In the genomic region with DNA sequence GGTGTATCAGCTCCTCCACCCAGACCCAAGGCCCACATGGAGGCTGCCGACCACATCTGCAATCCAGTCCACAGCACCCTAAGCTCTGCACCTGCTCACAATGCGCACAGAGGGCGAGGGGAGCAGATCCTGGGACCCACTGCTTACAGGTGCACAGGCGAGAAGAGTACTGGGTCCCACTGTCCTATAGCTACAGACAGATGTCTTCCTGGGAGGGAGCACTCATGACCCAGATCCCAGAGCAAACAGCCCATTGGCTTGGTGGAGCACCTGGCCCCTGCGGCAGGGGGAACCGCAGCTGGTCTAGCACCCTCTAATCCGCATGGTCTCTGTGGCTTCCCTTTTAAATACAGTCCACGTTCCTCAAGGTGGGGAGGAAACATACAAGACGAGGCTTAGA, we compare ENCODE assay signal across 17 mouse cellular contexts. TPM values are rescaled to one million over a fixed set of nuclear protein-coding genes. Genes with fewer than 3 reads are reported as not detected.
DNase-seq lines count a peak whose midpoint lies in the region; ATAC-seq and TF ChIP-seq lines count a peak whose summit lies in the region.
"Had no signal": no experiment of that assay in that cellular context is flagged by ENCODE, and none has a peak within 500 bp of the region (broad histone marks: within the 10 kb centered on the region; RNA-seq: fewer than 3 reads in every experiment).

No protein-coding gene starts in this region.

- 76% methylated on average over 9 of the region's 9 CpGs for WGBS in heart, embryonic 16.5 days
- WGBS in thymus, adult 2 months, result 22% methylated on average over 9 of the region's 9 CpGs
- 82% methylated on average over 9 of the region's 9 CpGs for WGBS in hindbrain, embryonic 11.5 days
- WGBS in liver, postnatal 0 days (ENCODE audit: insufficient replicate concordance), result 75% methylated on average over 9 of the region's 9 CpGs

- DNase-seq in gastrocnemius, adult 2 months, result no peak
- no peak for DNase-seq in gastrocnemius, postnatal 10 days
- DNase-seq in heart, adult 8-10 months (ENCODE audit: low spot score), result no peak
- peak; percentile 66 for DNase-seq in thymus, adult 2 months
- DNase-seq in hindbrain, embryonic 11.5 days (ENCODE audit: low spot score), result no peak
- no peak for DNase-seq in liver, postnatal 0 days
- DNase-seq: adrenal gland, postnatal 10 days; B cell, adult 2 months; cerebellum, adult 2 months; kidney, adult 2 months; kidney, postnatal 14 days had no signal

- intact Hi-C loops in gastrocnemius, adult 2 months (cut with DNase I), result loop anchor here (2.0 kb wide), 1 partner anchor 21 kb away; the partner anchor contains the start of gene Tmem184b

- no peak for ATAC-seq in heart, embryonic 16.5 days (replicated peaks; ENCODE audit: extremely low read depth, insufficient read depth, low FRiP score)
- no peak for ATAC-seq in hindbrain, embryonic 11.5 days (ENCODE audit: low FRiP score)
- no peak for ATAC-seq in liver, postnatal 0 days
- ATAC-seq: midbrain, embryonic 15.5 days had no signal

- peaks cover 9% of the 10 kb centered on the region for H3K36me3 ChIP-seq in heart, embryonic 16.5 days (ENCODE audit: control insufficient read depth, insufficient read depth)
- peaks cover 3% of the 10 kb centered on the region for H3K36me3 ChIP-seq in thymus, adult 2 months (ENCODE audit: control insufficient read depth, insufficient read depth, low read length)
- H3K36me3 ChIP-seq in hindbrain, embryonic 11.5 days (ENCODE audit: control insufficient read depth, insufficient read depth, low read length), result no peaks in the 10 kb centered on the region
- H3K36me3 ChIP-seq in liver, postnatal 0 days (replicated peaks; ENCODE audit: insufficient read depth, low read length), result peaks cover 15% of the 10 kb centered on the region

- H3K4me2 ChIP-seq in heart, embryonic 16.5 days (ENCODE audit: low read depth, low read length), result peak overlapping the region; percentile 49
- no peak overlapping the region for H3K4me2 ChIP-seq in hindbrain, embryonic 11.5 days (replicated peaks; ENCODE audit: low read depth, low read length)
- H3K4me2 ChIP-seq in liver, postnatal 0 days (ENCODE audit: low read depth, low read length), result no peak overlapping the region
- H3K4me2 ChIP-seq: embryonic facial prominence, embryonic 13.5 days; liver, embryonic 11.5 days; midbrain, embryonic 15.5 days had no signal

- H3K4me3 ChIP-seq in gastrocnemius, adult 2 months, result peak overlapping the region; percentile 70
- no peak overlapping the region for H3K4me3 ChIP-seq in heart, embryonic 16.5 days (ENCODE audit: low read length)
- no peak overlapping the region for H3K4me3 ChIP-seq in brown adipose tissue, adult 24 weeks (ENCODE audit: insufficient read depth, low read depth, low read length)
- no peak overlapping the region for H3K4me3 ChIP-seq in thymus, adult 2 months (ENCODE audit: control insufficient read depth, insufficient read depth, low read length)
- H3K4me3 ChIP-seq in hindbrain, embryonic 11.5 days (ENCODE audit: low read depth, low read length), result no peak overlapping the region
- H3K4me3 ChIP-seq in liver, postnatal 0 days (ENCODE audit: low read depth, low read length), result no peak overlapping the region
- H3K4me3 ChIP-seq: embryonic facial prominence, embryonic 13.5 days; hindbrain, embryonic 10.5 days; midbrain, embryonic 15.5 days had no signal

- peaks cover 45% of the 10 kb centered on the region for H3K4me1 ChIP-seq in heart, embryonic 16.5 days (ENCODE audit: control insufficient read depth, insufficient read depth, low read length)
- H3K4me1 ChIP-seq in brown adipose tissue, adult 24 weeks (ENCODE audit: control insufficient read depth, insufficient read depth, insufficient read length, low read length), result peaks cover 53% of the 10 kb centered on the region
- peaks cover 35% of the 10 kb centered on the region for H3K4me1 ChIP-seq in thymus, adult 2 months (replicated peaks; ENCODE audit: control insufficient read depth, insufficient read depth, low read length)
- no peaks in the 10 kb centered on the region; the same call in 1 of the 2 replicates for H3K4me1 ChIP-seq in hindbrain, embryonic 11.5 days (replicated peaks; ENCODE audit: control insufficient read depth, insufficient read depth, low read length)
- H3K4me1 ChIP-seq in liver, postnatal 0 days (ENCODE audit: insufficient read depth), result no peaks in the 10 kb centered on the region

- TF ChIP-seq POLR2A in thymus, adult 2 months (IDR thresholded peaks at IDR 0.05; ENCODE audit: control insufficient read depth, extremely low read depth, insufficient read depth, low read length, poor library complexity), result no peak

- no peak for TF ChIP-seq EP300 in liver, postnatal 0 days (IDR thresholded peaks at IDR 0.05; ENCODE audit: low read depth)

- H3K27me3 ChIP-seq in heart, embryonic 16.5 days (ENCODE audit: control insufficient read depth, insufficient read depth, low read length), result no peaks in the 10 kb centered on the region
- no peaks in the 10 kb centered on the region for H3K27me3 ChIP-seq in thymus, adult 2 months (ENCODE audit: control insufficient read depth, insufficient read depth, low read length)
- no peaks in the 10 kb centered on the region for H3K27me3 ChIP-seq in hindbrain, embryonic 11.5 days (ENCODE audit: control insufficient read depth, insufficient read depth, low read length)
- no peaks in the 10 kb centered on the region for H3K27me3 ChIP-seq in liver, postnatal 0 days (ENCODE audit: insufficient read depth, low read length)
- H3K27me3 ChIP-seq: embryonic facial prominence, embryonic 13.5 days; midbrain, embryonic 15.5 days had no signal

- no peak for TF ChIP-seq CTCF in gastrocnemius, adult 2 months (IDR thresholded peaks at IDR 0.05)
- TF ChIP-seq CTCF in thymus, adult 2 months (IDR thresholded peaks at IDR 0.05; ENCODE audit: borderline replicate concordance, control insufficient read depth, extremely low read depth, insufficient read depth, low read length, poor library complexity), result no peak
- TF ChIP-seq CTCF in liver, postnatal 0 days (IDR thresholded peaks at IDR 0.05; ENCODE audit: low read depth), result no peak

- H3K9ac ChIP-seq in heart, embryonic 16.5 days (ENCODE audit: low read length), result peak overlapping the region; percentile 51
- H3K9ac ChIP-seq in hindbrain, embryonic 11.5 days (ENCODE audit: low read depth, low read length), result no peak overlapping the region
- H3K9ac ChIP-seq in liver, postnatal 0 days (replicated peaks), result no peak overlapping the region
- H3K9ac ChIP-seq: embryonic facial prominence, embryonic 13.5 days; midbrain, embryonic 15.5 days had no signal

- H3K9me3 ChIP-seq in heart, embryonic 16.5 days (replicated peaks; ENCODE audit: control insufficient read depth, low read length), result no peaks in the 10 kb centered on the region
- no peaks in the 10 kb centered on the region for H3K9me3 ChIP-seq in hindbrain, embryonic 11.5 days (ENCODE audit: control insufficient read depth, low read length)
- no peaks in the 10 kb centered on the region for H3K9me3 ChIP-seq in liver, postnatal 0 days (ENCODE audit: low read length)
- H3K9me3 ChIP-seq: embryonic facial prominence, embryonic 13.5 days; hindbrain, embryonic 10.5 days; midbrain, embryonic 15.5 days had no signal

- H3K27ac ChIP-seq in gastrocnemius, adult 2 months, result peak overlapping the region; percentile 95
- H3K27ac ChIP-seq in heart, embryonic 16.5 days (ENCODE audit: low read length), result peak overlapping the region; percentile 89
- H3K27ac ChIP-seq in brown adipose tissue, adult 24 weeks (replicated peaks; ENCODE audit: low read depth, low read length), result peak overlapping the region; percentile 46
- H3K27ac ChIP-seq in thymus, adult 2 months (ENCODE audit: control insufficient read depth, insufficient read depth, low read length), result peak overlapping the region; percentile 48
- H3K27ac ChIP-seq in hindbrain, embryonic 11.5 days (ENCODE audit: low read depth, low read length), result no peak overlapping the region
- H3K27ac ChIP-seq in liver, postnatal 0 days (ENCODE audit: low read depth), result no peak overlapping the region
- H3K27ac ChIP-seq: embryonic facial prominence, embryonic 13.5 days; hindbrain, embryonic 10.5 days had no signal

RNA-seq across cellular contexts. Expression of gene Tmem184b, which starts 21.7 kb away (rescaled TPM):
- total RNA-seq in gastrocnemius, adult 2 months (2021), result 10 to 100 TPM; 26.1 to 36.7 TPM
- 10 to 100 TPM; 42.0 to 47.5 TPM for total RNA-seq in gastrocnemius, postnatal 10 days (2021)
- 71.7 and 75.2 TPM in 2 replicates for polyA plus RNA-seq in heart, embryonic 16.5 days (2015; fragmentation: Nextera tagmentation; extraction: Ambion mirVana)
- 10 to 100 TPM; 34.6 to 46.1 (median 39.0) TPM for total RNA-seq in heart, adult 8-10 months (2022)
- polyA plus RNA-seq in brown adipose tissue, adult 24 weeks (2012; ENCODE audit: insufficient read depth, insufficient read length, missing spikeins), result 60.3 and 71.0 TPM in 2 replicates
- polyA plus RNA-seq in thymus, adult 2 months (2012; rRNA removed), result 225 and 303 TPM in 2 replicates
- polyA plus RNA-seq in hindbrain, embryonic 11.5 days (2014; fragmentation: Nextera tagmentation; extraction: Ambion mirVana), result 32.7 and 33.5 TPM in 2 replicates
- 6.6 and 8.4 TPM in 2 replicates for polyA plus RNA-seq in liver, postnatal 0 days (2015; fragmentation: Nextera tagmentation; extraction: Ambion mirVana)

RNA-seq across cellular contexts. Expression of gene Maff, which starts 35.2 kb away (rescaled TPM):
- total RNA-seq in gastrocnemius, adult 2 months (2021), result 1 to 10 TPM; 4.0 to 8.8 TPM
- total RNA-seq in gastrocnemius, postnatal 10 days (2021), result 1 to 10 TPM; 2.0 to 2.6 TPM
- 3.9 and 4.1 TPM in 2 replicates for polyA plus RNA-seq in heart, embryonic 16.5 days (2015; fragmentation: Nextera tagmentation; extraction: Ambion mirVana)
- total RNA-seq in heart, adult 8-10 months (2022), result 10 to 100 TPM in 2 of 4 experiments, 1 to 10 TPM in 2; 5.7 to 11.1 (median 9.9) TPM
- 9.8 and 11.4 TPM in 2 replicates for polyA plus RNA-seq in brown adipose tissue, adult 24 weeks (2012; ENCODE audit: insufficient read depth, insufficient read length, missing spikeins)
- polyA plus RNA-seq in thymus, adult 2 months (2012; rRNA removed), result 7.4 and 8.1 TPM in 2 replicates
- polyA plus RNA-seq in hindbrain, embryonic 11.5 days (2014; fragmentation: Nextera tagmentation; extraction: Ambion mirVana), result 1.6 and 1.8 TPM in 2 replicates
- 0.94 and 1.1 TPM in 2 replicates for polyA plus RNA-seq in liver, postnatal 0 days (2015; fragmentation: Nextera tagmentation; extraction: Ambion mirVana)

RNA-seq across cellular contexts. Expression of gene Pla2g6, which starts 53.5 kb away (rescaled TPM):
- total RNA-seq in gastrocnemius, adult 2 months (2021), result 10 to 100 TPM; 19.4 to 20.1 TPM
- total RNA-seq in gastrocnemius, postnatal 10 days (2021), result 1 to 10 TPM; 9.2 to 9.8 TPM
- polyA plus RNA-seq in heart, embryonic 16.5 days (2015; fragmentation: Nextera tagmentation; extraction: Ambion mirVana), result 12.1 and 13.7 TPM in 2 replicates
- 10 to 100 TPM; 11.6 to 15.6 (median 13.4) TPM for total RNA-seq in heart, adult 8-10 months (2022)
- 11.6 and 13.4 TPM in 2 replicates for polyA plus RNA-seq in brown adipose tissue, adult 24 weeks (2012; ENCODE audit: insufficient read depth, insufficient read length, missing spikeins)
- 65.2 and 71.4 TPM in 2 replicates for polyA plus RNA-seq in thymus, adult 2 months (2012; rRNA removed)
- polyA plus RNA-seq in hindbrain, embryonic 11.5 days (2014; fragmentation: Nextera tagmentation; extraction: Ambion mirVana), result 18.0 and 20.4 TPM in 2 replicates
- polyA plus RNA-seq in liver, postnatal 0 days (2015; fragmentation: Nextera tagmentation; extraction: Ambion mirVana), result 18.5 and 18.8 TPM in 2 replicates

Comparison
In these comparisons a context has a peak if more than half of its experiments do, and no peak if none do; other contexts are left out.
1. H3K27ac ChIP-seq: peak in gastrocnemius, adult 2 months (single experiment), heart, embryonic 16.5 days (single experiment), brown adipose tissue, adult 24 weeks (single experiment) and thymus, adult 2 months (single experiment); none in hindbrain, embryonic 11.5 days (single experiment) and liver, postnatal 0 days (single experiment).